Mouse (Mus musculus) limb, embryonic 14.5 days (tissue): ENCODE results near the gene Nenf. TPM values are rescaled to one million over a fixed set of nuclear protein-coding genes. Genes with fewer than 3 reads are reported as not detected.

ENCODE experiments used
- ATAC-seq: fragments of 200-750 bp; cut with Nextera tagmentation; 2 replicates; pipeline ENCODE4 v1.8.0; 2017; ENCODE audit warnings: low read depth, moderate number of reproducible peaks, moderate TSS enrichment; ENCODE audit not compliant: low FRiP score
- DNase-seq: peaks from one replicate; pipeline ENCODE4 v3.0.0-alpha.2; 2015; ENCODE audit warnings: low spot score
- H3K27ac ChIP-seq: fragments of 300-500 bp; sonication (generic); replicated peaks from 2 replicates; pipeline ENCODE4 v1.5.1; 2014; ENCODE audit warnings: low read depth, mild to moderate bottlenecking, low read length, moderate library complexity, mixed read lengths
- H3K27me3 ChIP-seq: fragments of 300-500 bp; sonication (generic); 2 replicates; pipeline ENCODE4 v1.6.1; 2014; ENCODE audit warnings: low read length, mixed read lengths; ENCODE audit not compliant: control insufficient read depth, insufficient read depth
- H3K36me3 ChIP-seq: fragments of 300-500 bp; sonication (generic); 2 replicates; pipeline ENCODE4 v1.6.1; 2014; ENCODE audit warnings: mild to moderate bottlenecking, low read length, moderate library complexity, mixed read lengths; ENCODE audit not compliant: control insufficient read depth, insufficient read depth
- H3K4me1 ChIP-seq: fragments of 300-500 bp; sonication (generic); 2 replicates; pipeline ENCODE4 v1.6.1; 2014; ENCODE audit warnings: antibody characterized with exemption, low read length, mixed read lengths; ENCODE audit not compliant: control insufficient read depth, insufficient read depth
- H3K4me2 ChIP-seq: fragments of 300-500 bp; sonication (generic); replicated peaks from 2 replicates; pipeline ENCODE4 v1.6.1; 2014; ENCODE audit warnings: low read depth, mild to moderate bottlenecking, low read length, moderate library complexity; ENCODE audit not compliant: severe bottlenecking
- H3K4me3 ChIP-seq: fragments of 300-500 bp; sonication (generic); replicated peaks from 2 replicates; pipeline ENCODE4 v1.5.1; 2014; ENCODE audit warnings: low read length
- H3K9ac ChIP-seq: fragments of 300-500 bp; sonication (generic); 2 replicates; pipeline ENCODE4 v1.6.1; 2014; ENCODE audit warnings: mild to moderate bottlenecking, low read depth, low read length, moderate library complexity; ENCODE audit not compliant: severe bottlenecking
- H3K9me3 ChIP-seq: fragments of 300-500 bp; sonication (generic); 2 replicates; pipeline ENCODE4 v1.6.1; 2016; ENCODE audit warnings: low read length; ENCODE audit not compliant: control insufficient read depth
- POLR2A ChIP-seq: fragments of 200-500 bp; IDR thresholded peaks from 2 replicates; pipeline ENCODE4 v1.8.0; 2012; ENCODE audit warnings: inconsistent platforms, mild to moderate bottlenecking, moderate library complexity, borderline replicate concordance; ENCODE audit not compliant: insufficient read depth, insufficient read length; ENCODE audit errors: extremely low read depth
- WGBS: fragments of 180-500 bp; shearing (Covaris S2); extraction: QIAGEN DNeasy Blood & Tissue Kit; methylation state at CpG from one replicate; pipeline ENCODE4 v1.1.7; 2014; 5-methylcytosine and 5-hydroxymethylcytosine counted together
- polyA plus RNA-seq, 2 experiments: library from polyadenylated mRNA; depleted of rRNA in 1 of 2; stranded (reverse) in 1 of 2; unstranded in 1 of 2; fragments of >200 nt; fragmentation: Nextera tagmentation in 1 of 2; extraction: Ambion mirVana in 1 of 2; gene quantifications; 2 replicates each; pipeline versions ENCODE4 v1.2.1 to v1.2.3; 2012 to 2014

The Nenf gene
- polyA plus RNA-seq, 2 experiments, result 144 to 149 TPM

- DNase-seq, result no peak
- TF ChIP-seq POLR2A, result no peak
- 16% methylated on average over 7 of the region's 7 CpGs for WGBS
These were observed 58.9 kb downstream of the Nenf start for GRCm38 (mm10) chr1:191259121-191259520.

GRCm38 (mm10) chr1:191258521-191258920 is 59.5 kb downstream of the Nenf start:
- Histone ChIP-seq H3K9me3 (no peaks in the 10 kb centered on the region), H3K4me1 (peaks cover 4% of the 10 kb centered on the region; the same call in 1 of the 2 replicates), H3K4me2 (peak overlapping the region; percentile 13; the same call in 1 of the 2 replicates), H3K36me3 (no peaks in the 10 kb centered on the region), H3K9ac (no peak overlapping the region), H3K4me3 (no peak overlapping the region), H3K27ac (no peak overlapping the region), H3K27me3 (no peaks in the 10 kb centered on the region)
- no peak for DNase-seq
- TF ChIP-seq POLR2A, result no peak
- no peak for ATAC-seq
- 43% methylated on average over 3 of the region's 3 CpGs for WGBS

More at GRCm38 (mm10) chr1:191259121-191259520, 58.9 kb downstream of the Nenf start:
- H3K4me2 ChIP-seq, result peak overlapping the region; percentile 13; the same call in 1 of the 2 replicates
- H3K9ac ChIP-seq, result no peak overlapping the region
- H3K4me3 ChIP-seq, result no peak overlapping the region
- ATAC-seq, result no peak
- H3K27me3 ChIP-seq, result no peaks in the 10 kb centered on the region
- H3K27ac ChIP-seq, result no peak overlapping the region
- no peaks in the 10 kb centered on the region for H3K36me3 ChIP-seq
- peaks cover 4% of the 10 kb centered on the region; the same call in 1 of the 2 replicates for H3K4me1 ChIP-seq
- no peaks in the 10 kb centered on the region for H3K9me3 ChIP-seq

- Histone ChIP-seq H3K4me2 (no peak overlapping the region), H3K4me3 (no peak overlapping the region), H3K36me3 (no peaks in the 10 kb centered on the region), H3K4me1 (peaks cover 4% of the 10 kb centered on the region; the same call in 1 of the 2 replicates), H3K27me3 (no peaks in the 10 kb centered on the region), H3K9me3 (no peaks in the 10 kb centered on the region), H3K9ac (no peak overlapping the region), H3K27ac (no peak overlapping the region)
- no peak for TF ChIP-seq POLR2A
- no peak for ATAC-seq
- DNase-seq, result no peak
- WGBS, result 64% methylated on average over 2 of the region's 2 CpGs
These were observed 60.0 kb downstream of the Nenf start for GRCm38 (mm10) chr1:191257981-191258380.

GRCm38 (mm10) chr1:191257351-191257771 is 60.6 kb downstream of the Nenf start:
- no peak for TF ChIP-seq POLR2A
- no peak overlapping the region for H3K4me3 ChIP-seq

More at GRCm38 (mm10) chr1:191257351-191257771, 60.6 kb downstream of the Nenf start:
- H3K9ac ChIP-seq, result no peak overlapping the region
- ATAC-seq (no peak), DNase-seq (no peak)
- no peak overlapping the region for H3K4me2 ChIP-seq
- no peak overlapping the region for H3K27ac ChIP-seq
- H3K4me1 ChIP-seq, result peaks cover 4% of the 10 kb centered on the region; the same call in 1 of the 2 replicates
- H3K9me3 ChIP-seq, result no peaks in the 10 kb centered on the region
- WGBS, result 77% methylated on average over 3 of the region's 3 CpGs
- H3K27me3 ChIP-seq, result no peaks in the 10 kb centered on the region
- H3K36me3 ChIP-seq, result no peaks in the 10 kb centered on the region

Other genes with a start within 250 kb of the Nenf start
- 16.1 and 16.5 TPM in 2 replicates for gene Batf3, start 220.3 kb downstream of the Nenf start, polyA plus RNA-seq (2012; rRNA removed)
- gene Batf3, start 220.3 kb downstream of the Nenf start, polyA plus RNA-seq (2014; fragmentation: Nextera tagmentation; extraction: Ambion mirVana), result 11.2 and 14.9 TPM in 2 replicates
- gene Fam71a, start 153.4 kb downstream of the Nenf start, polyA plus RNA-seq (2012; rRNA removed), result not detected in 2 replicates
- gene Fam71a, start 153.4 kb downstream of the Nenf start, polyA plus RNA-seq (2014; fragmentation: Nextera tagmentation; extraction: Ambion mirVana), result not detected in 2 replicates
- gene Atf3, start 100.2 kb downstream of the Nenf start, polyA plus RNA-seq (2012; rRNA removed), result 4.4 and 5.0 TPM in 2 replicates
- gene Atf3, start 100.2 kb downstream of the Nenf start, polyA plus RNA-seq (2014; fragmentation: Nextera tagmentation; extraction: Ambion mirVana), result 5.6 and 5.9 TPM in 2 replicates
- gene Tmem206, start 7.7 kb upstream of the Nenf start, polyA plus RNA-seq (2012; rRNA removed), result 14.5 and 15.1 TPM in 2 replicates
- gene Tmem206, start 7.7 kb upstream of the Nenf start, polyA plus RNA-seq (2014; fragmentation: Nextera tagmentation; extraction: Ambion mirVana), result 16.7 and 21.3 TPM in 2 replicates
- gene Ppp2r5a, start 85.1 kb upstream of the Nenf start, polyA plus RNA-seq (2012; rRNA removed), result 39.4 and 40.1 TPM in 2 replicates
- gene Ppp2r5a, start 85.1 kb upstream of the Nenf start, polyA plus RNA-seq (2014; fragmentation: Nextera tagmentation; extraction: Ambion mirVana), result 30.3 and 34.1 TPM in 2 replicates